Mouse (Mus musculus) cortical plate, adult 2 months (tissue): Measurements from ENCODE around the gene Igtp. TPM values are rescaled to one million over a fixed set of nuclear protein-coding genes. Genes with fewer than 3 reads are reported as not detected.
"Not testable (repeated sequence)": the region's sequence is repeated elsewhere in the genome, so short reads cannot be mapped to it uniquely, and the experiment has no call there.

Source experiments
- H3K27ac ChIP-seq: fragments of 200-500 bp; 2 replicates; pipeline ENCODE4 v1.5.1; 2012; ENCODE audit warnings: low read length, control low read depth, inconsistent platforms; ENCODE audit not compliant: insufficient read depth
- H3K4me1 ChIP-seq: fragments of 200-500 bp; 2 replicates; pipeline ENCODE4 v1.6.1; 2011; ENCODE audit warnings: low read length; ENCODE audit not compliant: control insufficient read depth, insufficient read depth
- H3K4me3 ChIP-seq: fragments of 200-500 bp; 2 replicates; pipeline ENCODE4 v1.5.1; 2011; ENCODE audit warnings: mild to moderate bottlenecking, low read length, control low read depth; ENCODE audit not compliant: insufficient read depth
- CTCF ChIP-seq: fragments of 200-500 bp; IDR thresholded peaks from 2 replicates; pipeline ENCODE4 v1.5.1; 2011; ENCODE audit warnings: mild to moderate bottlenecking, control low read depth, low read length; ENCODE audit not compliant: insufficient read depth; ENCODE audit errors: extremely low read depth
- POLR2A ChIP-seq: fragments of 200-500 bp; IDR thresholded peaks from 2 replicates; pipeline ENCODE4 v1.6.1; 2011; ENCODE audit warnings: mild to moderate bottlenecking, low read length, control low read depth; ENCODE audit not compliant: insufficient read depth; ENCODE audit errors: extremely low read depth
- polyA plus RNA-seq: library from polyadenylated mRNA; depleted of rRNA; stranded (reverse); fragments of >200 nt; gene quantifications from 2 replicates; pipeline ENCODE4 v1.2.3, GENCODE M21; 2012; rRNA removed

The Igtp gene
- polyA plus RNA-seq, 1 experiment: 9.6 TPM

DNA sequence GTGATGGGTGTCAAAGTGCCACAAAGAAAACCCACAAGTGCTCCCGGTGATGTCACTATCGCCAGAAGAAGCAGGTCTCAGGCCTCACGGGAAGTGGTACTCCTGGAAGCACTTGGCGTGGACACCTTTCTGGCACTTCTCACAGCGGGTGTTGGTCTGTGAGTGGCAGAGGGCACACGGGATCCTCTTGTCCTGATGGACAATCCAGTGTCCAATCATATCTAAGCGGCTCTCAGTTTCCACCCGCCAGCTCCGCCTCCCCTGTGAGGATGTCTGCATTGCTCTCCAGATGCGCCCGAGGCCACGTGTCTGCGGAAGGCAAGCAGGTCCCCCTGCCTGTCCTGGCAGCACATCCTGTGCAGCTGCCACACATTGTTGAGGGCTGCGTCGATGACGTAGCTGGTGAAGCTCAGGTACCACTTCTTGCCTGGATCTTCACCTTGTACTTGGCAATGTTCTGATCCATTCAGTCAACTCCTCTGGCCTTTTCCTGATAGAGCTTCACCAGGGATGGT lies 31.1 kb downstream of the Igtp start:
- TF ChIP-seq POLR2A (no peak), CTCF (no peak)
- no peak overlapping the region for H3K4me3 ChIP-seq
- H3K4me1 ChIP-seq: no peaks in the 10 kb centered on the region
- H3K27ac ChIP-seq: no peak overlapping the region

DNA sequence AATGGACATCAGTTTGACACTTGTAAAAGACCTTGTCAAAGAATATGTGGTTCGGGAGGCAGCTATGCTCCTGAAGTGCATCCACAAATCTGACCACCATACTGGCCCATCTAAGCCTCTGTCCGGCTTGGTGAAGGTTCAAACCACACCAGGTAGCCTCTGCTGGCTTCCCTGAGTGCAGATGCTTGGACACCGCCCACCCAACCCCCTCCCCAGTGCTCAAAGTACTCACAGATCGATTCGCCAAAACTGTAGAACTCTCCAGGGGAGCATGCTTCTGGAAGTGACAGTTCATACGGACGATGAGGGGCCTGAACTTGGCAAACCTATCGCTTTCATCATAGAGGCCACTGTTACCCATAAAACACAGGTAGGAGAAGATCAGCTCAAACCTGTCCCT lies 31.8 kb downstream of the Igtp start:
- H3K4me3 ChIP-seq: no peak overlapping the region
- no peak overlapping the region for H3K27ac ChIP-seq
- TF ChIP-seq CTCF: no peak
- TF ChIP-seq POLR2A: no peak
- no peaks in the 10 kb centered on the region for H3K4me1 ChIP-seq

DNA sequence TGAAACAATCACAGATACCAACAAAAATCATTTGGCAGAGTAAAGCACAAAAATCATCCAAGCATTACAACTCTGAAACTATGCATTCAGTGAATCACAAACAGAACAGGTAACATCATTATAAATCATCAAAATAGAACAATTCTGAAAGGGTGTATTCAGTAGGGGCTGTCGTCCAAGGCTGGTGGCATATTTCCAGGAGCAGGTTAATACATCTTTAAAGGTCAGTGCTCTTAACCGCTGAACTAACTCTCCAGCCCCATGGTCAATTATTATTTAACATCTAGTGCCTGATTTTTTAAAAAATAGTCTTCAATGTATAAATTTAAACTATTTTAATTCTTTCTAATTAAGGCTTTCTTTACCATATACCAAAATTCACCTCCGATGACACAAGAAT lies 35.2 kb downstream of the Igtp start:
- H3K4me3 ChIP-seq, H3K4me1 ChIP-seq, H3K27ac ChIP-seq: not testable (repeated sequence)

DNA sequence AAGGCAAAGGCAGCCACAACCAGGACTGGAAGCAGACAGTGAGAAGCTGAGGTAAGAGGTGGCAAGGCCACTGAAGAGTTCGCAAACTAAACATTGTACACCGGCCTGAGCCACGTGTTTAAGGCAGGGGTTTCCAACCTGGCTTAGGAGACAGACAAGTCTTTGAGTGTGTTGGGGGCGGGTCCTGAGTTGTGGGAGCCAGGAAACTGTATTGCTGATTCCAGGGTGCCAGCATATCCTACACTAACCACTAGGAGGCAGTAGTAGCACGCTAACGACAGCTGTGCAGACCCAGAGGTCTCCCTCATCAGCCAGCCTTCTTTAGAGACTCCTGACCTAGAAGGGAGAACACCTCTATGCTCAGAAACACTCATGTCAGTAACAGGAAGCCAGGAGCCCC lies 35.8 kb downstream of the Igtp start:
- no peak overlapping the region for H3K4me3 ChIP-seq
- H3K27ac ChIP-seq: no peak overlapping the region
- TF ChIP-seq POLR2A: no peak
- peak; percentile 47 for TF ChIP-seq CTCF
- H3K4me1 ChIP-seq: no peaks in the 10 kb centered on the region

DNA sequence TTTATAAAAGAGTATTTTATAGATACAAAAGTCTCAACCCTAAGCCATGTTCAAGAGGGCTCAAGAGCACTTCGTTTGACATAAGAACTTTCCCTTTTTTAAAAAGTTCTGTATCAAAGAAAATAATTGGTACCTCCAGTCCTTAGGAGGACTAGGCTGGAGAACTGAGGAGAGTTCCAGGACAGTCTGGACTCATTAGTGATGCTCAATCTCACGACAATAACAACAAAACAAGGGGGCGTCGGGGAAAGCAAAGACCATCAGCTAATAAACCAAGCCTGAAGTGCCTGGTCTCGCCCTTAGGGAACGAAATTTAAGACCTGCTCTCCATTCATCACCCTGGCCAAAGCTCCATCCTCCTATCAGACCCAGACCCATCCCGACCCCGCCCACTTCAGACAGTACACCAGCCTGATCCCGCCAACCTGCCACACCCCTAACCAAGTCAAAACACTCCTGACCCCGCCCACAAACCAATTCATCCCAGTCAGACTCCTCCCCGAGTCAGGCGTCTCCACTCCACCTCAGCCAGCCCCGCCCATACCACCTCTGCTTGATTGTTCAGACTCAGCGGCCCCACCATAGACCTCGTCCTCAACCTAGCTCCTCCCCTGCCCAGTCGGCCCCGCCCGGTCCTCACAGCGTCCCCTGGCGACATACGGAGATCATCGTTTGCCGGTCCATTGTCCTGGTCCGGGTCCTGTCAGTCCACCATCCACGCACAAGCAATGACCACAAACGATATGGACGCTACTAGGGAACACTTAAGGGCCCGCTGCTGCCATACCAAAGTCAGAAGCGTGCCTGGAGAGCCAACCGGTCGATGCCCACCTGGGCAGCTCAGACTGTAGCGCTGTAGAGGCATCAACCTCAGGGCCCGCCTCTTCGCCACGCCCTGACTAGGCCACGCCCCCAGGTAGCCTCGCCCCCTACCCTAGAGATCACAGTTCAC lies 39.8 kb downstream of the Igtp start:
- Histone ChIP-seq H3K27ac (no peak overlapping the region), H3K4me3 (no peak overlapping the region), H3K4me1 (no peaks in the 10 kb centered on the region)
- TF ChIP-seq CTCF: no peak
- no peak for TF ChIP-seq POLR2A

DNA sequence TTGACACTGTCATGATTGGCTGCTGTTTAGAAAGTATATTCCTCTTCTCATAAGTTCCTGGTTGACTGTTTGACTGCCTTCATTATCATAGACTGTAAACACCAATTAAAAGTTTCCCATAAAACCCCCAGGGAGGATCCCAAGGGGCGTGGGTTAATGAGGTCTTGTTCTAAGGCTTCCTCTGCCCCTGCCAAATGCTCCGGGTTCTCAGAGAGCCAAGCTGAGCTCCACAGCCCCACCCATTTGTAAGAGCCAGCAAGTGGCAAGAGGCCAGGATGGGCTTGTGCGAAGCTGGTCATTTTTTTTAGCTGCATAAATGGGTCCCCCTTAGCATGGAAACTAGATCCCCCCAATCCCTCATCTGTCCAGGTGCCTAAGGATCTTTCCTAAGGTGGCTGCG lies 47.9 kb downstream of the Igtp start:
- Histone ChIP-seq H3K4me1 (no peaks in the 10 kb centered on the region), H3K4me3 (no peak overlapping the region), H3K27ac (no peak overlapping the region)
- TF ChIP-seq CTCF: no peak
- TF ChIP-seq POLR2A: no peak

DNA sequence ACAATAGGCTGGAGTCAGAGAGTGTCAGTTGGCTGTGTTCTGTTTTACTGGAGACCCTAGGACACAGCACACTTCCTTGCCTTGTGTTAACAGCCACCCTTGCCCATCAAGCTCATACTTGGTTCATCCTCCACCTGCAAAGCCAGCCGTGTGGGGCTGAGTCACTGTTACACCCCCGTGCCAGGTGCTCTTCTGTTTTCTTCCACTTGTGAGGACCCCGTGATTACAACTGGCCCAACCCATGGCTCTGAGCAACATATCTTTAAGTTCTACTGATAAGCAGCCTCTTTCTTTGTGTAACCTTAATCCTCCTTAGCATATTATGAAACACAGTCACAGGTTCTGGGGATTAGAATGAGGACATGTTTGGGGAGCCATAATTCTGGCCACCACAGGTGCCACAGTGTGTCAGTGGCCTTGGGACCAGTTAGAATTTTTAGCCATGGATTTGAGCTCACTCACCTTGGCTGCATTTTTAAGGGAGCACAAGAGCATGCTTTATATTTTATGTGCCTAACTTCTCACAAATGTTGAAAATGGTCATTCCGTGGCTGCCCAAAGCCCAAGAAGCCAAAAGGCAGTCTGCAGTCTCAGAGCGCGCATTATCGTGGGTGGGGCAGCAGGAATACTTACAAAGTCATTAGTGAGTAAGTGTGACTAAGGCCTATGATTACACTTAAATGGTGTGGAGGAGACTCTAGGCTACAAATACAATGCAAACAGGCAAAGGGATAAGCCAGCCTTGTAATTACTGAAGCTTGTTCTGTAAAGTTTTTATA lies 50.0 kb downstream of the Igtp start:
- no peak overlapping the region for H3K27ac ChIP-seq
- H3K4me1 ChIP-seq: no peaks in the 10 kb centered on the region
- TF ChIP-seq CTCF: no peak
- TF ChIP-seq POLR2A: no peak
- no peak overlapping the region for H3K4me3 ChIP-seq

DNA sequence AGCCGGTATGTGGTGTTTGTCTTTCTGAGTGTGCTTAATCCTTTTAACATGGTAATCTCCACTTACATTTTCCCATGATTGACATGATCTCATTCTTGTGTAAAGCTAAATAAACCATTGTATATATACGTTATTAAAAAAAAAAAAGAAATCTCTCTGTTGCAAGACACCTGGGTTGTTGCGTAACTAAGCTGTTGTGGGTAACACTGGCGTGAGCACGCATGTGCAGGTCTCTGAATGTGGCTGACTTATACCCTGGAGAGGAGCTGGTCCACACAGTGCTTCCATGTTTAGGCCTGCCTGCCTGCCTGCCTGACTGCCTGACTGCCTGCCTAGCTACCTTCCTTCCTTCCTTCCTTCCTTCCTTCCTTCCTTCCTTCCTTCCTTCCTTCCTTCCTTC lies 51.2 kb downstream of the Igtp start:
- TF ChIP-seq POLR2A: no peak
- no peak for TF ChIP-seq CTCF
- no peak overlapping the region for H3K27ac ChIP-seq
- H3K4me3 ChIP-seq: no peak overlapping the region
- H3K4me1 ChIP-seq: no peaks in the 10 kb centered on the region

DNA sequence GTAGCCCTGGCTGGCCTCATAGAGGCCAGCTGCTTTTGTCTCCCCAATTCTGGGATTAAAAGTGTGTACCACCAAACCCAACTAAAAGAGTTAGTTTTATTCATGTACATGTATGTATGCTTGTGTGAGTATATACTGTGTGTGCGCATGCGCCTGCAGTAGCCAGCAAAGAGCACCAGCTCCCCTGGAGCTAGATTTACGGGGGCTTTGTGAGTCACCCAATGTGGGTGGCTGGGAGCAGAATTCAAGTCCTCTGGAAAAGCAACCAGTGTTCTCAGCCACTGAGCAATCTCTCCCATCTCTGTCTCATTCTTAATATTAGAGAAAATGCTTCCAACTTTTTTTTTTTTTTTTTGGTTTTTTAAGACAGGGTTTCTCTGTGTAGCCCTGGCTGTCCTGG lies 55.1 kb downstream of the Igtp start:
- Histone ChIP-seq H3K4me3 (no peak overlapping the region), H3K27ac (no peak overlapping the region), H3K4me1 (no peaks in the 10 kb centered on the region)
- TF ChIP-seq POLR2A (no peak), CTCF (no peak)

Other genes with a start within 250 kb of the Igtp start
- 44.1 and 46.0 TPM in 2 replicates for gene Larp1, start 190.5 kb upstream of the Igtp start, polyA plus RNA-seq
- not detected in 2 replicates for gene Gm12248, start 106.4 kb upstream of the Igtp start, polyA plus RNA-seq
- 75.1 and 81.7 TPM in 2 replicates for gene Cnot8, start 95.4 kb upstream of the Igtp start, polyA plus RNA-seq
- gene Gemin5, start 31.0 kb upstream of the Igtp start, polyA plus RNA-seq: 8.6 and 9.5 TPM in 2 replicates
- 50.0 and 50.1 TPM in 2 replicates for gene Mrpl22, start 27.9 kb upstream of the Igtp start, polyA plus RNA-seq
- 4.0 and 5.7 TPM in 2 replicates for gene Irgm2, start 62 bp downstream of the Igtp start, polyA plus RNA-seq
- gene 4930438A08Rik, start 75.2 kb downstream of the Igtp start, polyA plus RNA-seq: not detected in 2 replicates
- gene Zfp692, start 107.5 kb downstream of the Igtp start, polyA plus RNA-seq: 65.6 and 77.1 TPM in 2 replicates
- 50.2 and 50.7 TPM in 2 replicates for gene Zfp672, start 130.8 kb downstream of the Igtp start, polyA plus RNA-seq
- gene Sh3bp5l, start 131.2 kb downstream of the Igtp start, polyA plus RNA-seq: 42.4 and 44.6 TPM in 2 replicates
- gene Lypd8, start 179.5 kb downstream of the Igtp start, polyA plus RNA-seq: 0.08 and 0.11 TPM in 2 replicates
- gene 1810065E05Rik, start 221.6 kb downstream of the Igtp start, polyA plus RNA-seq: not detected in 2 replicates
- gene Gm12253, start 233.0 kb downstream of the Igtp start, polyA plus RNA-seq: not detected in 2 replicates